Mouse (Mus musculus) myocyte (in vitro differentiated cells): ENCODE measurements around the gene Dguok.

ENCODE experiments used
- MYOD1 ChIP-seq, 3 experiments: IDR thresholded peaks; one replicate each; pipeline ENCODE4 v1.6.1; 2011; ENCODE audit warnings: control low read depth in 2 of 3, low read depth in 2 of 3, mild to moderate bottlenecking in 2 of 3, moderate library complexity in 1 of 3; ENCODE audit not compliant: insufficient read length in 2 of 3, control insufficient read depth in 1 of 3
- MYOG ChIP-seq, 3 experiments: IDR thresholded peaks; one replicate each; pipeline ENCODE4 v1.6.1; 2011; ENCODE audit warnings: control low read depth in 2 of 3, low read depth in 2 of 3, mild to moderate bottlenecking in 2 of 3; ENCODE audit not compliant: insufficient read length in 2 of 3, control insufficient read depth in 1 of 3, insufficient read depth in 1 of 3
- POLR2A ChIP-seq: IDR thresholded peaks from one replicate; pipeline ENCODE4 v1.6.1; 2011; ENCODE audit warnings: low read depth, mild to moderate bottlenecking, control low read depth, moderate library complexity; ENCODE audit not compliant: insufficient read length
- POLR2AphosphoS2 ChIP-seq: IDR thresholded peaks from one replicate; pipeline ENCODE4 v1.6.1; 2011; ENCODE audit warnings: low read depth, control low read depth; ENCODE audit not compliant: insufficient read length
- USF1 ChIP-seq: IDR thresholded peaks from one replicate; pipeline ENCODE4 v1.6.1; 2011; ENCODE audit warnings: low read depth, mild to moderate bottlenecking, control low read depth, moderate library complexity

- no peak for TF ChIP-seq POLR2A
- TF ChIP-seq MYOD1 (IDR thresholded peaks at IDR 0.05; ENCODE audit: control insufficient read depth in 1 of 3, insufficient read length in 2 of 3, low read depth in 2 of 3) = no peak
- TF ChIP-seq MYOG (IDR thresholded peaks at IDR 0.05; ENCODE audit: control insufficient read depth in 1 of 3, insufficient read depth in 1 of 3, insufficient read length in 2 of 3, low read depth in 2 of 3) = no peak
- no peak for TF ChIP-seq USF1
- TF ChIP-seq POLR2AphosphoS2 = no peak
Observed at GRCm38 (mm10) chr6:83502656-83503055, 4.1 kb downstream of the Dguok start.
